Mouse (Mus musculus) CH12.LX (cell line): ENCODE measurements around the gene Gm20388. TPM values are rescaled to one million over a fixed set of nuclear protein-coding genes. Genes with fewer than 3 reads are reported as not detected.

Experiments
- DNase-seq: peaks from one replicate; pipeline ENCODE4 v3.0.0-alpha.2; 2013; ENCODE audit errors: extremely low read depth
- H3K27ac ChIP-seq: 2 replicates; pipeline ENCODE4 v1.5.1; 2012; ENCODE audit warnings: low read depth, mild to moderate bottlenecking, control low read depth, moderate library complexity; ENCODE audit not compliant: insufficient read depth
- H3K27me3 ChIP-seq: replicated peaks from 2 replicates; pipeline ENCODE3; 2012; ENCODE audit warnings: inconsistent platforms
- H3K36me3 ChIP-seq, 2 experiments: replicated peaks in 1 of 2; 2 replicates each; pipeline versions ENCODE3 to v1.6.1; 2012; ENCODE audit warnings: inconsistent platforms in 1 of 2, low read length in 1 of 2, mild to moderate bottlenecking in 1 of 2, mixed read lengths in 1 of 2, moderate library complexity in 1 of 2; ENCODE audit not compliant: control insufficient read depth in 1 of 2, insufficient read depth in 1 of 2
- H3K4me1 ChIP-seq, 2 experiments: 2 replicates each; pipeline ENCODE4 v1.6.1; 2012; ENCODE audit warnings: inconsistent platforms in 1 of 2, moderate library complexity in 1 of 2; ENCODE audit not compliant: insufficient read depth in 2 of 2, control insufficient read depth in 1 of 2
- H3K4me2 ChIP-seq: 2 replicates; pipeline ENCODE4 v1.6.1; 2012; ENCODE audit warnings: low read depth, mild to moderate bottlenecking, control low read depth; ENCODE audit not compliant: poor library complexity, insufficient read depth, severe bottlenecking
- H3K4me3 ChIP-seq, 3 experiments: fragments of 150-350 bp in 1 of 3; sonication (generic) in 1 of 3; replicated peaks in 1 of 3; 2 replicates each; pipeline versions ENCODE3 to v1.5.1; 2011 to 2012; ENCODE audit warnings: low read depth in 2 of 3, low read length in 2 of 3, mild to moderate bottlenecking in 2 of 3, moderate library complexity in 2 of 3, control low read depth in 1 of 3, improper control_type of control experiment in 1 of 3, inconsistent platforms in 1 of 3, mixed read lengths in 1 of 3; ENCODE audit not compliant: poor library complexity in 1 of 3
- H3K79me2 ChIP-seq: replicated peaks from 2 replicates; pipeline ENCODE4 v1.6.1; 2012; ENCODE audit warnings: mild to moderate bottlenecking, moderate library complexity; ENCODE audit not compliant: control insufficient read depth, poor library complexity, insufficient read depth, severe bottlenecking; ENCODE audit errors: extremely low read depth
- H3K9ac ChIP-seq: 2 replicates; pipeline ENCODE4 v1.6.1; 2012; ENCODE audit warnings: low read depth, mild to moderate bottlenecking, control low read depth, moderate library complexity; ENCODE audit not compliant: insufficient read depth
- H3K9me3 ChIP-seq: replicated peaks from 2 replicates; pipeline ENCODE3; 2012; ENCODE audit warnings: low read length, inconsistent platforms, mixed read lengths
- CHD1 ChIP-seq: IDR thresholded peaks from 2 replicates; pipeline ENCODE4 v1.6.1; 2012; ENCODE audit warnings: low read depth, low read length, improper control_type of control experiment, inconsistent platforms
- CHD2 ChIP-seq: IDR thresholded peaks from 2 replicates; pipeline ENCODE4 v1.6.1; 2011; ENCODE audit warnings: low read length, improper control_type of control experiment
- ELF1 ChIP-seq: IDR thresholded peaks from 2 replicates; pipeline ENCODE4 v1.6.1; 2014; ENCODE audit warnings: low read depth, mild to moderate bottlenecking, inconsistent platforms, low read length, improper control_type of control experiment
- ETS1 ChIP-seq: conservative IDR thresholded peaks from 2 replicates; pipeline ENCODE4 v1.6.1; 2012; ENCODE audit warnings: low read depth, mild to moderate bottlenecking, inconsistent platforms, low read length, improper control_type of control experiment, moderate library complexity
- HCFC1 ChIP-seq: IDR thresholded peaks from 2 replicates; pipeline ENCODE4 v1.6.1; 2012; ENCODE audit warnings: low read depth, mild to moderate bottlenecking, inconsistent platforms, low read length, improper control_type of control experiment
- JUN ChIP-seq: IDR thresholded peaks from 2 replicates; pipeline ENCODE4 v1.6.1; 2011; ENCODE audit warnings: low read depth, mild to moderate bottlenecking, low read length, improper control_type of control experiment, moderate library complexity; ENCODE audit not compliant: insufficient read depth
- KAT2A ChIP-seq: IDR thresholded peaks from 2 replicates; pipeline ENCODE4 v1.6.1; 2012; ENCODE audit warnings: low read length, improper control_type of control experiment, inconsistent platforms; ENCODE audit not compliant: insufficient replicate concordance
- MAFK ChIP-seq: IDR thresholded peaks from 2 replicates; pipeline ENCODE4 v1.6.1; 2011; ENCODE audit warnings: low read length, improper control_type of control experiment; ENCODE audit not compliant: insufficient replicate concordance
- MEF2A ChIP-seq: IDR thresholded peaks from 2 replicates; pipeline ENCODE4 v1.6.1; 2014; ENCODE audit warnings: low read depth, mild to moderate bottlenecking, inconsistent platforms, low read length, improper control_type of control experiment, borderline replicate concordance
- MXI1 ChIP-seq: IDR thresholded peaks from 2 replicates; pipeline ENCODE4 v1.6.1; 2011; ENCODE audit warnings: mild to moderate bottlenecking, low read depth, low read length, improper control_type of control experiment
- MYC ChIP-seq: IDR thresholded peaks from 2 replicates; pipeline ENCODE4 v1.6.1; 2011; ENCODE audit warnings: low read depth, mild to moderate bottlenecking, improper control_type of control experiment, low read length
- NELFE ChIP-seq: IDR thresholded peaks from 2 replicates; pipeline ENCODE4 v1.6.1; 2011; ENCODE audit warnings: low read depth, low read length, improper control_type of control experiment
- NRF1 ChIP-seq: IDR thresholded peaks from 2 replicates; pipeline ENCODE4 v1.6.1; 2014; ENCODE audit warnings: low read depth, mild to moderate bottlenecking, inconsistent platforms, low read length, improper control_type of control experiment, moderate library complexity
- PAX5 ChIP-seq: IDR thresholded peaks from 2 replicates; pipeline ENCODE4 v1.6.1; 2012; ENCODE audit warnings: low read length, inconsistent platforms, mixed read lengths
- POLR2A ChIP-seq: IDR thresholded peaks from 2 replicates; pipeline ENCODE4 v1.6.1; 2011; ENCODE audit warnings: low read depth, mild to moderate bottlenecking, improper control_type of control experiment, low read length
- RAD21 ChIP-seq: IDR thresholded peaks from 2 replicates; pipeline ENCODE4 v1.6.1; 2011; ENCODE audit warnings: low read depth, mild to moderate bottlenecking, low read length, improper control_type of control experiment, moderate library complexity
- TCF12 ChIP-seq: IDR thresholded peaks from 2 replicates; pipeline ENCODE4 v1.6.1; 2014; ENCODE audit warnings: low read depth, mild to moderate bottlenecking, inconsistent platforms, low read length, improper control_type of control experiment
- USF1 ChIP-seq: IDR thresholded peaks from 2 replicates; pipeline ENCODE4 v1.6.1; 2014; ENCODE audit warnings: low read depth, mild to moderate bottlenecking, inconsistent platforms, low read length, improper control_type of control experiment
- ZKSCAN1 ChIP-seq: IDR thresholded peaks from 2 replicates; pipeline ENCODE4 v1.6.1; 2012; ENCODE audit warnings: low read depth, inconsistent platforms, low read length, improper control_type of control experiment, borderline replicate concordance
- ZNF384 ChIP-seq: IDR thresholded peaks from 2 replicates; pipeline ENCODE4 v1.6.1; 2012; ENCODE audit warnings: low read depth, low read length, improper control_type of control experiment, inconsistent platforms
- dilution Hi-C: fragments of 300-500 bp; cut with MboI; formaldehyde crosslinking; loops from 2 replicates; pipeline ENCODE4 v1.14.3; 2020; ENCODE audit warnings: low sequenced_read_pairs; ENCODE audit not compliant: extremely low pct_unique_long_range_greater_than_20kb, extremely low pct_ligation_motif_present
- in situ Hi-C: fragments of 300-500 bp; cut with MboI; formaldehyde crosslinking; loops from 3 replicates; pipeline ENCODE4 v1.14.3; 2019; ENCODE audit warnings: low sequenced_read_pairs, low pct_ligation_motif_present, low pct_unique_long_range_greater_than_20kb, mixed read lengths
- polyA plus RNA-seq: library from polyadenylated mRNA; unstranded; fragments of >175 nt; gene quantifications from 2 replicates; pipeline ENCODE4 v1.2.1, GENCODE M21; 2012; ENCODE audit warnings: low read depth; ENCODE audit not compliant: insufficient read length
- total RNA-seq, 2 experiments: library from RNA; depleted of rRNA; stranded (reverse); fragments of 300-350 nt in 1 of 2; fragments of >200 nt in 1 of 2; gene quantifications; 2 replicates each; pipeline ENCODE4 v1.2.3; 2012 to 2014

Gm20388 gene
- total and polyA plus RNA-seq, 3 experiments = 14.8 to 26.3 (median 22.2) TPM

GRCm38 (mm10) chr8:122345181-122346095 lies 2434.8 kb downstream of the Gm20388 start:
- Histone ChIP-seq H3K27me3 (peaks cover 2% of the 10 kb centered on the region), H3K27ac (no peak overlapping the region), H3K9ac (no peak overlapping the region), H3K36me3 (peaks cover 0 to 1% of the 10 kb centered on the region in 2 experiments), H3K9me3 (peaks cover 2% of the 10 kb centered on the region), H3K4me1 (peaks cover 8 to 37% of the 10 kb centered on the region in 2 experiments), H3K4me3 (no peak overlapping the region), H3K4me2 (no peak overlapping the region), H3K79me2 (no peaks in the 10 kb centered on the region)
- TF ChIP-seq TCF12 = no peak
- DNase-seq = no peak
- dilution Hi-C loops (no loop called here), in situ Hi-C loops (no loop called here)

DNA sequence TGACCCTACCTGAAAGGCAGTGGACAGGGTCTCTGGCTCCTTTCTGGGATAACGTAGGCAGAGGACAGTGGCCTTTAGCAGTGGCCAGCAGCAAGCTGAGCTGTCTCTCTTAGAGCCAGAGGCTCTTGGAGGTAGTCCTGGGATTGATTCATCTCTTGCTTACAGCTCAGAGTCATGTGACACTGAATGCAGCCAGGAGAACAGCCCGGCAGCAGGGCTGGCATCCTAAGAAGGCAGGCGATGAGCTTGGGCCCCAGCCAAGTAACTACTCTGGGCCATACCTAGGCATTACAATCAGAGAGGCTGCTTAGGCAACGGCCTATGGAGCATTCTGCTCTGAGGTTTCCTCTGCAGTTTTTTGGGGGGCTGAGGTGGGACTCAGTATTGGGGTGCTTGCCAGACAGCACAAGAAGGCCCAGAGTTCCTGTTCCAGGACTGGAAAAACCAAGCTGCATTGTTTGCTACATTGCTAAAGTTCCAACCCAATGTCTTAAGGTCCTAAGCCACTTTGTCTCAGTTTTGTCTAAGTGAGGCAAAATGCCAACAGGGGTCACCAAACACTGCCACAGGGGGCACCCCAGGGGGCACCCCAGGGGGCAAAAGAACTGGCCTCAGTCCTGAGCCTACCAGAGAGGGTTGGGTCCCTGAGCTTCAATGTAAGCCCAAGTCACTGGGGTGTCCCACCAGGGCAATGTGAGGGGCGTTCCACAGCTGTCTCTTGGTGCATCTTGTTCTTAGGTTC lies 2437.3 kb downstream of the Gm20388 start:
- Histone ChIP-seq H3K9ac (no peak overlapping the region), H3K79me2 (no peaks in the 10 kb centered on the region), H3K4me2 (no peak overlapping the region), H3K4me3 (no peak overlapping the region), H3K9me3 (peaks cover 2% of the 10 kb centered on the region), H3K27ac (no peak overlapping the region), H3K36me3 (no peaks in the 10 kb centered on the region), H3K27me3 (peaks cover 2% of the 10 kb centered on the region), H3K4me1 (peaks cover 17 to 57% of the 10 kb centered on the region in 2 experiments)
- no peak for DNase-seq
- in situ Hi-C loops (no loop called here), dilution Hi-C loops (no loop called here)
- no peak for TF ChIP-seq ETS1
- TF ChIP-seq ELF1 = no peak
- TF ChIP-seq HCFC1 = no peak
- TF ChIP-seq ZKSCAN1 = no peak
- TF ChIP-seq NELFE = no peak
- TF ChIP-seq USF1 = no peak
- no peak for TF ChIP-seq JUN
- TF ChIP-seq KAT2A = no peak
- no peak for TF ChIP-seq CHD1
- TF ChIP-seq MYC = no peak
- TF ChIP-seq POLR2A = no peak
- no peak for TF ChIP-seq CHD2
- TF ChIP-seq MEF2A = no peak
- TF ChIP-seq MAFK = no peak
- TF ChIP-seq MXI1 = no peak
- TF ChIP-seq RAD21 = no peak
- no peak for TF ChIP-seq NRF1
- no peak for TF ChIP-seq ZNF384
- TF ChIP-seq PAX5 = no peak
